Mouse (Mus musculus) G1E-ER4 (cell line): ENCODE results near the gene Ncapd3. TPM values are rescaled to one million over a fixed set of nuclear protein-coding genes. Genes with fewer than 3 reads are reported as not detected.

Experiments
- GATA1 ChIP-seq: IDR thresholded peaks from one replicate; pipeline ENCODE4 v1.8.0; 2012; ENCODE audit warnings: low read length, inconsistent platforms
- polyA plus RNA-seq: library from polyadenylated mRNA; stranded (reverse); fragments of >175 nt; gene quantifications from 2 replicates; pipeline ENCODE4 v1.2.3, GENCODE M21; 2012

Ncapd3 gene
- 4.0 and 4.3 TPM in 2 replicates for polyA plus RNA-seq

DNA sequence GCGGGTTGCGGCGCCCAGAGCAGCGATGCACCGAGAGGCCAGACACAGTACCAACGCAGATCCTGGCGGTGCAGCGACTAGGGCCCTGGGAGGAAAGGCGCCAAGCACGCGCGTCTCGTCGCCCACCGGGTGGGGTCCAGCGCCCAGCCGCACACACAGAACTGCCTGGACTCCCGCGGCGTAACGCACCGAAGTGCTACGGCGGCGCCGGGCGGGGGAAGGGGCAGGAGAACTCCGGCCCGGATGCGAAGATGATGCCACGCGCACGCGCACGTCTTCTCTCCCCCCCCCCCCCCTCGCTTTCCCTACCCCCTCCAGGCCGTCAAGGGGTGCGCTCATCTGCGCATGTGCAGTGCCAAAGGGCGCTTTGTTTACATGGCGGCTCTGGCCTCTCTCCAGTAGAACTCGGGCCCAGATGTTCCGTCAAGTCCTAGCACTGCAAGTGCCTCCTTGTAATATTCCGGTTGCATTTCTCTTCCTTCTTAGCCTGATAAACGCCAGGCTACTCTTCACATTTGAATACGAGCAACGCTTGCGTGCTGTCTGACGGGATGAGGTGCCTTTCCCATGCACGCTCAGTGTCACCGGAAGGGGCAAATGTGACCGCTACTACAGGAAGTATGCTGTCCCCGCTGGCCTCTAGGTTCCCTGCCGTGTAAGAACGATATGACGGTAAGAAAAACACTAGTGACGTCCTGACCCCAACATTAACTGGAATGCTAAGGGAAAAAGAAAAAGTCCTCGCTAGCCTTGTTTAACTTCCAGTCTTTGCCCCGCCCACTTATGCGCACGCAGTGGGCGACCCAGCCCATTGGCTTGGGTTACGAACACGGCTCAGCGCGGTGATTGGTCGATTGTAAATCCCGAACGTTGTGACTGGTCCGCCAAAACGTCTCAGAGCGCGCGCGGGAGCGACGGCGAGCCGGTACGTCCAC lies at the start of gene Ncapd3, which contains the start of gene Vps26b:
Gene Ncapd3 (plus strand): TSS at position 348 of the 935 bp plus-strand sequence.
Gene Vps26b (minus strand): TSS at position 238 of the 935 bp plus-strand sequence.
- TF ChIP-seq GATA1: no peak

DNA sequence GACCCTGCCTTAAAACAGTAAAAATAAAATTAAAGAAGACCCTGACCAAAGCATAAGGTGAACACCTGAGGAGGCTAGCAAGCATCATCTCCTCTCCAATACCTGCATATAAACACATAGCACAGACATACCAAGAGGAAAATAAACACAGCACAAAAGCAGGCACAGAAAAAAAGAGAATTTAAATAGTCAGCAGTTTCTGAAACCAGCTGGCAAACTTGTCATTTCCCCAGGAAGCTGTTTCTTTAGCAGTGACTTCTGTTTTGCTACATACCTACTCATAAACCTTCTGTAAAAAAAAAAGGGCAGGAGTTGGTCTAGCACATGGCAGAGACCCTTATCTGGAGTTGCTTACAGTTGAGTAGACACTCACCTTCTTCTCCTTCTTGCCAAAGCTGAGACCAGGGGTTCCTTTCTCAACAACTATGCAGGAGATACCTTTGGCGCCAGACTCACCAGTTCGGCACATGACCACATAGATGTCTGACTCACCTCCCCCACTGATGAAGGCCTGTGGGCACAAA lies 44.8 kb upstream of the Ncapd3 start:
- TF ChIP-seq GATA1: no peak

- no peak for TF ChIP-seq GATA1
These were observed 44.2 kb upstream of the Ncapd3 start for GRCm38 (mm10) chr9:26985668-26986277.

- TF ChIP-seq GATA1: no peak
These were observed 39.8 kb upstream of the Ncapd3 start for GRCm38 (mm10) chr9:26990181-26990580.

DNA sequence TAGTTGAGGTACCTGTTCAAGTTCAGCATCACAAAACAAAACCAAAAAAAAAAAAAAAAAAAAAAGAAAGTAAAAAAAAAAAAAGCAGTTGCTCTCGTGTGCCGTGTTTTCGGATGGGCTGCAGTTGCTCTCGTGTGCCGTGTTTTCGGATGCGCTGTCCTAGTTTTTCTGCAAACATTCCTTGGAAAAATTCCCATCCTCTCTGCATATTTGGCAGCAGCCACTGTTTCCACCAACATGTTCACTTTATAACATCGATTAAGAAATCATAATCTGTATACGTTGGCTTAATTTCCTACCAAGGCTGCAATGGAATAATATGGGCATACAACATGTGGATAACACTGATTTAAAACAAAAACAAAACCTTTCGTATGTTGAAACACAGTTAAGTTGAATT lies 36.9 kb upstream of the Ncapd3 start:
- no peak for TF ChIP-seq GATA1

GRCm38 (mm10) chr9:26993900-26994299 lies 36.1 kb upstream of the Ncapd3 start:
- TF ChIP-seq GATA1: no peak

GRCm38 (mm10) chr9:26997062-26997461 lies 32.9 kb upstream of the Ncapd3 start:
- TF ChIP-seq GATA1: no peak

DNA sequence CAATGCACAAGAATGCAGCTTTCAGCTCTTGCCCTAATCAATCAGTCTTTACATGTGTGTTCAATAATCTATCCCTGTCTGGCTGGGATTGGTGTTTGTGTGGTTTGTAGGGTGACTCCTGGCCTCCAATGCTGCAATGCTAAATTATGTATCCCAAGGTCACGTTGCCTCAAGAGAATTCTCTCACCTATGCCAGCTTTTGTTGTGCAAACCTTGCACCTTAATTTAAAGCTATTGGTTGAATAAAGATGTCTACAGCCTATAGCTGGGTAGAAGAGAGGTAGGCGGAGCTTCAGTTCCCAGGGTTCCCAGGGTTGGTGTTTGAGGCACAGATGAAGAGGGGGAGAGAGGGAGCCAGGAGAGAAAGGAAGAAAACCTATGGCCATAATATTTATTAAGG lies 32.5 kb upstream of the Ncapd3 start:
- no peak for TF ChIP-seq GATA1

DNA sequence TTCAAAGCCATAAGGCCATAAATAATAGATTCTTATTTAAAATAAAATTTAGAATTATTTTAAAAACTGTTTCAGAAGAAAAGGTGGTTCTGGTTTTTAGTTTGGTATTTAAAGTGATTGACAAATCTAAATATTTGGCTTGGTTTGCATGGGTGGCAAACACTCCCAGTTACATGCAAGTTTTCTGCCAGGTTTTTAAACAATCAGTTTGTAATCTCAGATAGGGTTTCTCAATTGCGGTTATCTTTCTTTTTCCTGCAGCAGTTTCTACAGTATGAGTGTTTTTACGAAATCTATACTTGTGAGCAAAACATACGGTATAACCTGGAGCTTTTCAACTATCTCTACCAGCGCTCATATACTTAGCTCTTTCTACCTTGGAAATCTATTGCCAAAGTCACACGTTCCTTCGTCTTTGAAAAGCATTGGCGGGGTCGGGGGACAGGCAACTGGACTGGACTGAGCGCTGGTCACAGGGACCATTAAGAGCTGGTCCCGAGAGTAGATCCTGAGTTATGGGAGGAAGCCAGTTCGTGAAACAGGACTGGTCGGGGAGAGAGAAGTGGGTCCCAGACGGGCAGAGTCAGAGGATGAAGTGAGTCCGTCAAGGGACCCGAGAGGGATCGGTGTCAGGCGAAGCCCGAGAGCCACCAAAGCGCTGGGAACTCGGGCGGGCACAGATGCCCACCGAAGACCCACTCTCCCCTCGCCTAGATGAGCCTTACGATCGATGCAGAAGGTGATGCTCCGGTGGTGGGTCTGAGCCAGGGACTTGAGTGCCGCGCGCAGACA lies 31.1 kb upstream of the Ncapd3 start:
- TF ChIP-seq GATA1: no peak

GRCm38 (mm10) chr9:26999461-27000395 lies 30.2 kb upstream of the Ncapd3 start, which contains the start of the genes Acad8 and Thyn1:
Gene Acad8 (minus strand): TSS chr9:26999566.
Gene Thyn1 (plus strand): TSS chr9:26999710.
- no peak for TF ChIP-seq GATA1

DNA sequence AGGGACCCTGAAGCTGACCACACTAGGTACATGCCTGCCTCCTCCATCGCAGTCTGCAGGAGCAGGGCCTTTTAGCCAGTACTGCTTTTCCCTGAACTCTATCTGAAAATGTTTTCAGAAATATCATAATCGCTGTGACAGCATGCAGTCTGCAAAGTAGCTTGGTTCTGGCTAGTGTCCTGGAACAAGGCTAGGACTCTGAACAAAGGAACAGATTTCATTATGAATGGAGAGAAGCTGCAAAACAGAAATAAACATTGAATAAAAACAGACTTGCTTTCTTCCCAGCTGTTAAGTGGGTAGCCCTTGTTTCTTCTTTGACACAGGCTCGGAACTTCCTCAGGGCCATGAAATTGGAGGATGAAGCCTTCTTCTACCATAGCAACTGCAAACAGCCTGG lies 24.7 kb upstream of the Ncapd3 start:
- TF ChIP-seq GATA1: no peak

- TF ChIP-seq GATA1: no peak
These were observed 24.0 kb upstream of the Ncapd3 start for GRCm38 (mm10) chr9:27005933-27006332.

DNA sequence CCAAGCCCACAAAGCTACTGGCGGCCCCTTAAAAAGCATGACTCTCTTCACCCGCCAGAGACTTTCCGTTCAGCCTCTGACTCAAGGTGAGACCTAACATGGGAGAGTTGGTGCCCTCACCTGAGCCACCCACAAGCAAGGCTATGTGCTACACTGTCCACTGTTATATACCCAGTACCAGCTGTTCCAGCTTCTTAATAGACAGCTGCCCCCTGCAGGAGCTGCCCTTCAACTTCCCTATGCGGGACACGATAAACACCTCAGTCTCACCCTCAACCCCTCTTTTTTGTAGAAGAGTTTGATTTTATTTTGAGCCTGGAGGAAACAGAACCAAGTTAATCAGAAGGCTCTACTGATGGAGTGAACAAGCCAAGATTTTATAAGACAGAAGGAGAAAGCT lies 23.1 kb upstream of the Ncapd3 start:
- TF ChIP-seq GATA1: no peak

GRCm38 (mm10) chr9:27009231-27009630 lies 20.7 kb upstream of the Ncapd3 start:
- no peak for TF ChIP-seq GATA1
